Mouse (Mus musculus) liver, embryonic 12.5 days (tissue): ENCODE data around the gene Macrod1. TPM values are rescaled to one million over a fixed set of nuclear protein-coding genes. Genes with fewer than 3 reads are reported as not detected.
A peak's percentile ranks its signal among the peaks of the same experiment; 100 is the strongest.
"Not testable (repeated sequence)": the region's sequence is repeated elsewhere in the genome, so short reads cannot be mapped to it uniquely, and the experiment has no call there.

Experiments
- ATAC-seq: fragments of 200-750 bp; cut with Nextera tagmentation; 2 replicates; pipeline ENCODE4 v1.8.0; 2017; ENCODE audit warnings: moderate number of reproducible peaks, mild to moderate bottlenecking, moderate library complexity
- H3K27ac ChIP-seq: fragments of 300-500 bp; sonication (generic); 2 replicates; pipeline ENCODE4 v1.5.1; 2016; ENCODE audit warnings: mild to moderate bottlenecking
- H3K27me3 ChIP-seq: fragments of 300-500 bp; sonication (generic); replicated peaks from 2 replicates; pipeline ENCODE4 v1.6.1; 2016; ENCODE audit warnings: mild to moderate bottlenecking, moderate library complexity
- H3K36me3 ChIP-seq: fragments of 300-500 bp; sonication (generic); 2 replicates; pipeline ENCODE4 v1.6.1; 2016; ENCODE audit warnings: mild to moderate bottlenecking, moderate library complexity
- H3K4me1 ChIP-seq: fragments of 300-500 bp; sonication (generic); 2 replicates; pipeline ENCODE4 v1.6.1; 2016
- H3K4me2 ChIP-seq: fragments of 300-500 bp; sonication (generic); 2 replicates; pipeline ENCODE4 v1.6.1; 2016; ENCODE audit warnings: mild to moderate bottlenecking, moderate library complexity
- H3K4me3 ChIP-seq: fragments of 300-500 bp; sonication (generic); 2 replicates; pipeline ENCODE4 v1.5.1; 2016; ENCODE audit warnings: mild to moderate bottlenecking, moderate library complexity
- H3K9ac ChIP-seq: fragments of 300-500 bp; sonication (generic); 2 replicates; pipeline ENCODE4 v1.6.1; 2016; ENCODE audit warnings: mild to moderate bottlenecking, moderate library complexity
- H3K9me3 ChIP-seq: fragments of 300-500 bp; sonication (generic); replicated peaks from 2 replicates; pipeline ENCODE4 v1.6.1; 2016; ENCODE audit warnings: mild to moderate bottlenecking, moderate library complexity
- WGBS: fragments of 180-500 bp; shearing (Covaris S2); methylation state at CpG from one replicate; pipeline ENCODE4 v1.1.7; 2016; ENCODE audit not compliant: insufficient replicate concordance; 5-methylcytosine and 5-hydroxymethylcytosine counted together
- polyA plus RNA-seq: library from polyadenylated mRNA; unstranded; fragments of >200 nt; fragmentation: Nextera tagmentation; extraction: Ambion mirVana; gene quantifications from 2 replicates; pipeline ENCODE4 v1.2.1, GENCODE M21; 2016

Gene Macrod1
- polyA plus RNA-seq, 1 experiment from 2014 or later = 7.6 TPM

- Histone ChIP-seq H3K27me3 (peaks cover 83% of the 10 kb centered on the region), H3K36me3 (no peaks in the 10 kb centered on the region), H3K27ac (no peak overlapping the region), H3K9ac (no peak overlapping the region), H3K4me2 (no peak overlapping the region), H3K4me1 (peaks cover 38% of the 10 kb centered on the region), H3K9me3 (no peaks in the 10 kb centered on the region), H3K4me3 (no peak overlapping the region)
- ATAC-seq = no peak
- WGBS = 9% methylated on average over 4 of the region's 4 CpGs
Measured at GRCm38 (mm10) chr19:7070775-7071174, 14.2 kb downstream of the Macrod1 start.

- Histone ChIP-seq H3K4me1 (peaks cover 25% of the 10 kb centered on the region), H3K27ac (no peak overlapping the region), H3K9ac (no peak overlapping the region), H3K27me3 (peaks cover 73% of the 10 kb centered on the region), H3K36me3 (no peaks in the 10 kb centered on the region), H3K4me2 (no peak overlapping the region), H3K4me3 (no peak overlapping the region), H3K9me3 (no peaks in the 10 kb centered on the region)
- WGBS = 64% methylated on average over 6 of the region's 6 CpGs
- no peak for ATAC-seq
Measured at GRCm38 (mm10) chr19:7072221-7072620, 15.6 kb downstream of the Macrod1 start.

- H3K27ac ChIP-seq = no peak overlapping the region
- no peaks in the 10 kb centered on the region for H3K9me3 ChIP-seq
- H3K4me2 ChIP-seq = no peak overlapping the region
- no peaks in the 10 kb centered on the region for H3K36me3 ChIP-seq
- H3K27me3 ChIP-seq = peaks cover 54% of the 10 kb centered on the region
- no peak overlapping the region for H3K9ac ChIP-seq
- no peak for ATAC-seq
- WGBS = 63% methylated on average over 12 of the region's 12 CpGs
- peaks cover 11% of the 10 kb centered on the region for H3K4me1 ChIP-seq
- no peak overlapping the region for H3K4me3 ChIP-seq
Measured at GRCm38 (mm10) chr19:7073997-7074781, 17.6 kb downstream of the Macrod1 start.

GRCm38 (mm10) chr19:7075336-7075735 lies 18.7 kb downstream of the Macrod1 start:
- not testable (repeated sequence) for H3K4me1 ChIP-seq, H3K4me3 ChIP-seq, H3K27ac ChIP-seq, H3K9me3 ChIP-seq, H3K9ac ChIP-seq, H3K4me2 ChIP-seq, H3K36me3 ChIP-seq, ATAC-seq
- WGBS = 75% methylated on average over 11 of the region's 11 CpGs
- peaks cover 44% of the 10 kb centered on the region for H3K27me3 ChIP-seq

GRCm38 (mm10) chr19:7077666-7078065 lies 21.1 kb downstream of the Macrod1 start:
- H3K4me1 ChIP-seq = no peaks in the 10 kb centered on the region
- no peak overlapping the region for H3K4me2 ChIP-seq
- no peak overlapping the region for H3K4me3 ChIP-seq
- WGBS = 59% methylated on average over 9 of the region's 9 CpGs
- no peak for ATAC-seq
- no peaks in the 10 kb centered on the region for H3K9me3 ChIP-seq
- H3K9ac ChIP-seq = no peak overlapping the region
- H3K27me3 ChIP-seq = peaks cover 34% of the 10 kb centered on the region
- H3K36me3 ChIP-seq = no peaks in the 10 kb centered on the region
- no peak overlapping the region for H3K27ac ChIP-seq

GRCm38 (mm10) chr19:7078271-7078670 lies 21.7 kb downstream of the Macrod1 start:
- H3K36me3 ChIP-seq = no peaks in the 10 kb centered on the region
- H3K4me1 ChIP-seq = no peaks in the 10 kb centered on the region
- no peak overlapping the region for H3K4me2 ChIP-seq
- no peak overlapping the region for H3K9ac ChIP-seq
- WGBS = 78% methylated on average over 7 of the region's 7 CpGs
- no peaks in the 10 kb centered on the region for H3K9me3 ChIP-seq
- H3K27ac ChIP-seq = no peak overlapping the region
- no peak overlapping the region for H3K4me3 ChIP-seq
- H3K27me3 ChIP-seq = peaks cover 34% of the 10 kb centered on the region
- ATAC-seq = no peak

- Histone ChIP-seq H3K4me2 (no peak overlapping the region), H3K9me3 (no peaks in the 10 kb centered on the region), H3K4me1 (no peaks in the 10 kb centered on the region), H3K27ac (no peak overlapping the region), H3K4me3 (no peak overlapping the region), H3K27me3 (peaks cover 54% of the 10 kb centered on the region), H3K36me3 (no peaks in the 10 kb centered on the region), H3K9ac (no peak overlapping the region)
- ATAC-seq = no peak
- 60% methylated on average over 7 of the region's 7 CpGs for WGBS
Measured at GRCm38 (mm10) chr19:7081516-7082266, 25.1 kb downstream of the Macrod1 start.

- H3K27ac ChIP-seq = no peak overlapping the region
- H3K4me1 ChIP-seq = no peaks in the 10 kb centered on the region
- H3K9me3 ChIP-seq = no peaks in the 10 kb centered on the region
- WGBS = 47% methylated on average over 14 of the region's 14 CpGs
- no peak overlapping the region for H3K4me2 ChIP-seq
- no peak overlapping the region for H3K4me3 ChIP-seq
- no peak overlapping the region for H3K9ac ChIP-seq
- ATAC-seq = no peak
- no peaks in the 10 kb centered on the region for H3K36me3 ChIP-seq
- H3K27me3 ChIP-seq = peaks cover 69% of the 10 kb centered on the region
Measured at GRCm38 (mm10) chr19:7083035-7083794, 26.6 kb downstream of the Macrod1 start.

- WGBS = 71% methylated on average over 15 of the region's 15 CpGs
- Histone ChIP-seq H3K9ac (no peak overlapping the region), H3K36me3 (no peaks in the 10 kb centered on the region)
Measured at GRCm38 (mm10) chr19:7084734-7085133, 28.1 kb downstream of the Macrod1 start.

GRCm38 (mm10) chr19:7088558-7088957 lies 31.9 kb downstream of the Macrod1 start:
- no peak overlapping the region for H3K27ac ChIP-seq
- H3K36me3 ChIP-seq = no peaks in the 10 kb centered on the region
- whole genome bisulfite sequencing = 21% methylated on average over 9 of the region's 9 CpGs
- no peaks in the 10 kb centered on the region for H3K4me1 ChIP-seq
- no peak overlapping the region for H3K4me3 ChIP-seq
- ATAC-seq = no peak
- peaks cover 94% of the 10 kb centered on the region for H3K27me3 ChIP-seq
- H3K4me2 ChIP-seq = no peak overlapping the region
- H3K9ac ChIP-seq = no peak overlapping the region
- H3K9me3 ChIP-seq = no peaks in the 10 kb centered on the region

More at GRCm38 (mm10) chr19:7084734-7085133, 28.1 kb downstream of the Macrod1 start:
- Histone ChIP-seq H3K4me1 (no peaks in the 10 kb centered on the region), H3K9me3 (no peaks in the 10 kb centered on the region), H3K4me2 (no peak overlapping the region), H3K27ac (no peak overlapping the region), H3K4me3 (no peak overlapping the region), H3K27me3 (peaks cover 83% of the 10 kb centered on the region)
- ATAC-seq = no peak

- H3K36me3 ChIP-seq = no peaks in the 10 kb centered on the region
- H3K27me3 ChIP-seq = peaks cover 94% of the 10 kb centered on the region
- no peak overlapping the region for H3K4me2 ChIP-seq
- H3K4me1 ChIP-seq = no peaks in the 10 kb centered on the region
- no peaks in the 10 kb centered on the region for H3K9me3 ChIP-seq
- no peak overlapping the region for H3K9ac ChIP-seq
- no peak overlapping the region for H3K27ac ChIP-seq
- ATAC-seq = no peak
- no peak overlapping the region for H3K4me3 ChIP-seq
- WGBS = 58% methylated on average over 5 of the region's 5 CpGs
Measured at GRCm38 (mm10) chr19:7089050-7089449, 32.4 kb downstream of the Macrod1 start.

- WGBS = 24% methylated on average over 7 of the region's 7 CpGs
- peak; percentile 64 for ATAC-seq
- no peaks in the 10 kb centered on the region for H3K36me3 ChIP-seq
- no peak overlapping the region for H3K9ac ChIP-seq
- H3K4me2 ChIP-seq = no peak overlapping the region
- H3K4me3 ChIP-seq = no peak overlapping the region
- H3K9me3 ChIP-seq = no peaks in the 10 kb centered on the region
- no peak overlapping the region for H3K27ac ChIP-seq
- H3K27me3 ChIP-seq = peaks cover 89% of the 10 kb centered on the region
- no peaks in the 10 kb centered on the region for H3K4me1 ChIP-seq
Measured at GRCm38 (mm10) chr19:7089842-7090251, 33.2 kb downstream of the Macrod1 start.
